Comparison of ENCODE assay signal across 8 mouse cellular contexts in the genomic region with DNA sequence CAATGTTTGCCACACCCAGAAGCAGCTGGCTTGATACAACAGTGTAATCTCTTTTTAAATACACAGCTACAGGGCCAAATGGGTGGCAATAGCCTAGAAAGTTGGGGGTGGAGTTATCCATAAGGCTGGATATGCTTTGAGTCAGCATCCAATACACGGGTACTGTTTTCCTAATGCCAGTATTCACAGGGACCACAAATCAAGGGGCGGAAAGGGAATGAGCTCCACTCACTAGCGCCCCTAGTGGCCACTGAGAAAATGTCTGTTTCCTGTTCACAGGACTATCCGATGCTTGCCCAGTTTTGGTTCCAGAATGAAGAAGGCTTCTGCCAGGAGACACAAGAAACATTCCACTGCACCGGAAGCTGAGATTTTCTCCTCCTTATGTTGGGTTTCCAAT. TPM values are rescaled to one million over a fixed set of nuclear protein-coding genes. Genes with fewer than 3 reads are reported as not detected.
DNase-seq lines count a peak whose midpoint lies in the region; ATAC-seq and TF ChIP-seq lines count a peak whose summit lies in the region.

No protein-coding gene starts in this region.

- no peaks in the 10 kb centered on the region for H3K36me3 ChIP-seq in E14TG2a.4 (ENCODE audit: insufficient read depth, low read length)
- H3K36me3 ChIP-seq in limb, embryonic 11.5 days (ENCODE audit: control insufficient read depth, insufficient read depth, low read length): no peaks in the 10 kb centered on the region
- H3K36me3 ChIP-seq in neural tube, embryonic 13.5 days: no peaks in the 10 kb centered on the region

- ATAC-seq in limb, embryonic 11.5 days (ENCODE audit: insufficient number of reproducible peaks, low FRiP score, low TSS enrichment, low read depth): no peak
- peak; percentile 54; the same call in 1 of the 2 replicates for ATAC-seq in neural tube, embryonic 13.5 days (ENCODE audit: low read depth)

- peaks cover 12% of the 10 kb centered on the region; the same call in 1 of the 2 replicates for H3K9me3 ChIP-seq in E14TG2a.4 (ENCODE audit: low read length)
- no peaks in the 10 kb centered on the region for H3K9me3 ChIP-seq in limb, embryonic 11.5 days (ENCODE audit: control insufficient read depth, low read length)
- no peaks in the 10 kb centered on the region for H3K9me3 ChIP-seq in neural tube, embryonic 13.5 days

- peak; percentile 34 for DNase-seq in layer of hippocampus, adult 11-12 months (ENCODE audit: low spot score)
- no peak for DNase-seq in layer of hippocampus, adult 9-11 months
- DNase-seq in cerebellum, adult 11-12 months: peak; percentile 54
- peak; percentile 72 for DNase-seq in gastrocnemius, postnatal 10 days
- DNase-seq in limb, embryonic 11.5 days (ENCODE audit: low spot score): peak; percentile 75
- no peak for DNase-seq in ovary, postnatal 10 days (ENCODE audit: low spot score)

- H3K27ac ChIP-seq in limb, embryonic 11.5 days (replicated peaks; ENCODE audit: low read depth, low read length): no peak overlapping the region
- H3K27ac ChIP-seq in neural tube, embryonic 13.5 days (replicated peaks): no peak overlapping the region

- H3K4me1 ChIP-seq in E14TG2a.4 (replicated peaks; ENCODE audit: low read depth, low read length): peaks cover 6% of the 10 kb centered on the region; the same call in 1 of the 2 replicates
- H3K4me1 ChIP-seq in limb, embryonic 11.5 days (ENCODE audit: control insufficient read depth, insufficient read depth, low read length): peaks cover under 1% of the 10 kb centered on the region; the same call in 1 of the 2 replicates
- no peaks in the 10 kb centered on the region for H3K4me1 ChIP-seq in neural tube, embryonic 13.5 days (replicated peaks)

- 36% methylated on average over 5 of the region's 5 CpGs for WGBS in limb, embryonic 11.5 days
- 27% methylated on average over 5 of the region's 5 CpGs for whole genome bisulfite sequencing in neural tube, embryonic 13.5 days

- no peak overlapping the region for H3K4me2 ChIP-seq in limb, embryonic 11.5 days (ENCODE audit: low read depth, severe bottlenecking)
- H3K4me2 ChIP-seq in neural tube, embryonic 13.5 days: no peak overlapping the region

- TF ChIP-seq CTCF in E14TG2a.4 (conservative IDR thresholded peaks at IDR 0.05; ENCODE audit: low read length): peak; percentile 89

- 0 out of 2 replicates have a peak, but pooled peaks cover 5% of the 10 kb centered on the region for H3K27me3 ChIP-seq in E14TG2a.4 (ENCODE audit: insufficient read depth, low read length)
- no peaks in the 10 kb centered on the region for H3K27me3 ChIP-seq in limb, embryonic 11.5 days (ENCODE audit: control insufficient read depth, insufficient read depth, low read length)
- no peaks in the 10 kb centered on the region for H3K27me3 ChIP-seq in neural tube, embryonic 13.5 days

- no peak overlapping the region for H3K4me3 ChIP-seq in E14TG2a.4 (replicated peaks; ENCODE audit: low read length)
- H3K4me3 ChIP-seq in limb, embryonic 11.5 days (ENCODE audit: low read depth, low read length): no peak overlapping the region
- no peak overlapping the region for H3K4me3 ChIP-seq in neural tube, embryonic 13.5 days

- H3K9ac ChIP-seq in limb, embryonic 11.5 days (ENCODE audit: low read length): no peak overlapping the region
- H3K9ac ChIP-seq in neural tube, embryonic 13.5 days: no peak overlapping the region

RNA-seq across cellular contexts. Expression of gene Fbxl14, which starts 7.3 kb away (rescaled TPM):
- 10 to 100 TPM; 12.5 to 14.1 TPM for total RNA-seq in gastrocnemius, postnatal 10 days (2021)
- polyA plus RNA-seq in limb, embryonic 11.5 days (2014; fragmentation: Nextera tagmentation; extraction: Ambion mirVana): 5.7 and 6.7 TPM in 2 replicates
- 2.8 and 3.0 TPM in 2 replicates for polyA plus RNA-seq in neural tube, embryonic 13.5 days (2015; fragmentation: Nextera tagmentation; extraction: Ambion mirVana)

RNA-seq across cellular contexts. Expression of gene Adipor2, which starts 54.6 kb away (rescaled TPM):
- 10 to 100 TPM; 55.7 to 56.2 TPM for total RNA-seq in gastrocnemius, postnatal 10 days (2021)
- 14.2 and 18.7 TPM in 2 replicates for polyA plus RNA-seq in limb, embryonic 11.5 days (2014; fragmentation: Nextera tagmentation; extraction: Ambion mirVana)
- polyA plus RNA-seq in neural tube, embryonic 13.5 days (2015; fragmentation: Nextera tagmentation; extraction: Ambion mirVana): 33.4 and 39.2 TPM in 2 replicates

Comparison
In these comparisons a context has a peak if more than half of its experiments do, and no peak if none do; other contexts are left out.
1. DNase-seq: peak in layer of hippocampus, adult 11-12 months (single experiment), cerebellum, adult 11-12 months (single experiment), gastrocnemius, postnatal 10 days (single experiment) and limb, embryonic 11.5 days (single experiment); none in layer of hippocampus, adult 9-11 months (single experiment) and ovary, postnatal 10 days (single experiment).